In genomic region chr13:30966507-30966911, GRCm38 (mm10) we compare ENCODE assay signal across 10 mouse cellular contexts. TPM values are rescaled to one million over a fixed set of nuclear protein-coding genes. Genes with fewer than 3 reads are reported as not detected.
DNase-seq lines count a peak whose midpoint lies in the region; ATAC-seq and TF ChIP-seq lines count a peak whose summit lies in the region.
"Had no signal": no experiment of that assay in that cellular context is flagged by ENCODE, and none has a peak within 500 bp of the region (broad histone marks: within the 10 kb centered on the region; RNA-seq: fewer than 3 reads in every experiment).

No protein-coding gene starts in this region.

- H3K36me3 ChIP-seq in liver, embryonic 11.5 days (ENCODE audit: control insufficient read depth, insufficient read depth, low read length): no peaks in the 10 kb centered on the region
- H3K36me3 ChIP-seq in liver, embryonic 12.5 days: peaks cover 4% of the 10 kb centered on the region; the same call in 1 of the 2 replicates
- no peaks in the 10 kb centered on the region for H3K36me3 ChIP-seq in embryonic facial prominence, embryonic 15.5 days
- H3K36me3 ChIP-seq in intestine, embryonic 16.5 days (ENCODE audit: control insufficient read depth, insufficient read depth, low read length): no peaks in the 10 kb centered on the region

- 42% methylated on average over 10 of the region's 10 CpGs for WGBS in liver, embryonic 11.5 days
- 58% methylated on average over 10 of the region's 10 CpGs for WGBS in liver, embryonic 12.5 days (ENCODE audit: insufficient replicate concordance)
- 4% methylated on average over 10 of the region's 10 CpGs for WGBS in embryonic facial prominence, embryonic 15.5 days
- 29% methylated on average over 10 of the region's 10 CpGs for WGBS in intestine, embryonic 16.5 days
- 21% methylated on average over 10 of the region's 10 CpGs for WGBS in olfactory bulb, adult 2 months

- H3K9me3 ChIP-seq in liver, embryonic 11.5 days (ENCODE audit: control insufficient read depth, low read length): no peaks in the 10 kb centered on the region
- H3K9me3 ChIP-seq in liver, embryonic 12.5 days (replicated peaks): no peaks in the 10 kb centered on the region
- no peaks in the 10 kb centered on the region for H3K9me3 ChIP-seq in embryonic facial prominence, embryonic 15.5 days (replicated peaks)
- no peaks in the 10 kb centered on the region for H3K9me3 ChIP-seq in intestine, embryonic 16.5 days (ENCODE audit: control insufficient read depth, low read length)

- no peak for TF ChIP-seq POLR2A in olfactory bulb, adult 2 months (IDR thresholded peaks at IDR 0.05; ENCODE audit: insufficient read depth, low read depth, low read length)

- no peak overlapping the region for H3K4me3 ChIP-seq in liver, embryonic 11.5 days (ENCODE audit: low read depth, low read length)
- H3K4me3 ChIP-seq in liver, embryonic 12.5 days: no peak overlapping the region
- peak overlapping the region; percentile 16; the same call in 1 of the 2 replicates for H3K4me3 ChIP-seq in embryonic facial prominence, embryonic 15.5 days (replicated peaks)
- H3K4me3 ChIP-seq in intestine, embryonic 16.5 days (ENCODE audit: low read length): no peak overlapping the region
- H3K4me3 ChIP-seq in olfactory bulb, adult 2 months (ENCODE audit: insufficient read depth, low read depth, low read length): peak overlapping the region; percentile 16
- no peak overlapping the region for H3K4me3 ChIP-seq in left cerebral cortex, adult 2 months
- H3K4me3 ChIP-seq: erythroblast, embryonic 14.5 days had no signal

- H3K4me2 ChIP-seq in liver, embryonic 11.5 days: peak overlapping the region; percentile 28; the same call in 1 of the 2 replicates
- H3K4me2 ChIP-seq in liver, embryonic 12.5 days: no peak overlapping the region
- H3K4me2 ChIP-seq in embryonic facial prominence, embryonic 15.5 days (replicated peaks): peak overlapping the region; percentile 34
- no peak overlapping the region for H3K4me2 ChIP-seq in intestine, embryonic 16.5 days (ENCODE audit: low read depth, low read length)

- no peak overlapping the region for H3K9ac ChIP-seq in liver, embryonic 11.5 days (ENCODE audit: low read depth, low read length)
- H3K9ac ChIP-seq in liver, embryonic 12.5 days: no peak overlapping the region
- no peak overlapping the region for H3K9ac ChIP-seq in embryonic facial prominence, embryonic 15.5 days
- no peak overlapping the region for H3K9ac ChIP-seq in intestine, embryonic 16.5 days (ENCODE audit: low read depth, low read length)

- intact Hi-C loops in left cerebral cortex, postnatal 25 days (cut with DNase I): no loop called here
- intact Hi-C loops in left cerebral cortex, adult 2 months (cut with DNase I): no loop called here

- H3K27me3 ChIP-seq in liver, embryonic 11.5 days (replicated peaks; ENCODE audit: control insufficient read depth, insufficient read depth, low read length): no peaks in the 10 kb centered on the region
- no peaks in the 10 kb centered on the region for H3K27me3 ChIP-seq in liver, embryonic 12.5 days (replicated peaks)
- H3K27me3 ChIP-seq in embryonic facial prominence, embryonic 15.5 days: no peaks in the 10 kb centered on the region
- no peaks in the 10 kb centered on the region for H3K27me3 ChIP-seq in intestine, embryonic 16.5 days (replicated peaks; ENCODE audit: control insufficient read depth, insufficient read depth, low read length)

- ATAC-seq in liver, embryonic 11.5 days (replicated peaks; ENCODE audit: low FRiP score): no peak
- ATAC-seq in liver, embryonic 12.5 days: no peak
- ATAC-seq in embryonic facial prominence, embryonic 15.5 days (ENCODE audit: insufficient number of reproducible peaks, low FRiP score, low TSS enrichment, low read depth): peak; percentile 51; the same call in 1 of the 2 replicates
- peak; percentile 86 for ATAC-seq in intestine, embryonic 16.5 days

- TF ChIP-seq CTCF in olfactory bulb, adult 2 months (IDR thresholded peaks at IDR 0.05; ENCODE audit: insufficient read depth, low read depth, low read length): no peak
- no peak for TF ChIP-seq CTCF in left cerebral cortex, adult 2 months (IDR thresholded peaks at IDR 0.05)

- H3K27ac ChIP-seq in liver, embryonic 11.5 days (ENCODE audit: low read depth, low read length): no peak overlapping the region
- no peak overlapping the region for H3K27ac ChIP-seq in liver, embryonic 12.5 days
- H3K27ac ChIP-seq in embryonic facial prominence, embryonic 15.5 days (replicated peaks): peak overlapping the region; percentile 49
- no peak overlapping the region for H3K27ac ChIP-seq in intestine, embryonic 16.5 days (ENCODE audit: low read length)
- H3K27ac ChIP-seq in olfactory bulb, adult 2 months (ENCODE audit: insufficient read depth, low read depth, low read length): no peak overlapping the region
- H3K27ac ChIP-seq in left cerebral cortex, adult 2 months: no peak overlapping the region

- no peak for DNase-seq in liver, embryonic 11.5 days (ENCODE audit: low spot score)
- no peak for DNase-seq in gastrocnemius, postnatal 25 days
- DNase-seq in left cerebral cortex, postnatal 25 days (ENCODE audit: low spot score in 2 of 2): no peak
- DNase-seq in left cerebral cortex, adult 2 months (ENCODE audit: extremely low spot score in 1 of 2, low spot score in 2 of 2): no peak

- peaks cover 20% of the 10 kb centered on the region for H3K4me1 ChIP-seq in liver, embryonic 11.5 days (replicated peaks; ENCODE audit: control insufficient read depth, insufficient read depth, low read length)
- peaks cover 51% of the 10 kb centered on the region for H3K4me1 ChIP-seq in liver, embryonic 12.5 days
- H3K4me1 ChIP-seq in embryonic facial prominence, embryonic 15.5 days: peaks cover 7% of the 10 kb centered on the region
- H3K4me1 ChIP-seq in intestine, embryonic 16.5 days (ENCODE audit: control insufficient read depth, insufficient read depth, low read length): peaks cover 9% of the 10 kb centered on the region
- H3K4me1 ChIP-seq in olfactory bulb, adult 2 months (ENCODE audit: control insufficient read depth, insufficient read depth, low read length): peaks cover 8% of the 10 kb centered on the region

RNA-seq across cellular contexts. Expression of gene Exoc2, which starts 7.4 kb away (rescaled TPM):
- polyA plus RNA-seq in liver, embryonic 11.5 days (2014; fragmentation: Nextera tagmentation; extraction: Ambion mirVana): 28.4 and 32.9 TPM in 2 replicates
- polyA plus RNA-seq in liver, embryonic 12.5 days (2016; fragmentation: Nextera tagmentation; extraction: Ambion mirVana): 20.7 and 21.4 TPM in 2 replicates
- polyA plus RNA-seq in embryonic facial prominence, embryonic 15.5 days (2015; fragmentation: Nextera tagmentation; extraction: Ambion mirVana): 26.3 and 27.4 TPM in 2 replicates
- 21.4 and 22.1 TPM in 2 replicates for polyA plus RNA-seq in intestine, embryonic 16.5 days (2015; fragmentation: Nextera tagmentation; extraction: Ambion mirVana)
- polyA plus RNA-seq in olfactory bulb, adult 2 months (2012; ENCODE audit: insufficient read depth, insufficient read length, low replicate concordance, missing spikeins): not detected in 2 replicates
- 10 to 100 TPM; 11.7 to 12.2 TPM for total RNA-seq in gastrocnemius, postnatal 25 days (2021)
- total RNA-seq in left cerebral cortex, postnatal 25 days (2021): 10 to 100 TPM; 39.5 to 40.6 TPM
- 10 to 100 TPM; 38.7 to 42.0 TPM for total RNA-seq in left cerebral cortex, adult 2 months (2021)

RNA-seq across cellular contexts. Expression of gene Gm5447, which starts 7.5 kb away (rescaled TPM):
- not detected in 2 replicates for polyA plus RNA-seq in liver, embryonic 11.5 days (2014; fragmentation: Nextera tagmentation; extraction: Ambion mirVana)
- not detected in 2 replicates for polyA plus RNA-seq in liver, embryonic 12.5 days (2016; fragmentation: Nextera tagmentation; extraction: Ambion mirVana)
- 0.24 TPM in 1 of 2 replicates, not detected in the other for polyA plus RNA-seq in embryonic facial prominence, embryonic 15.5 days (2015; fragmentation: Nextera tagmentation; extraction: Ambion mirVana)
- 0.20 TPM in 1 of 2 replicates, not detected in the other for polyA plus RNA-seq in intestine, embryonic 16.5 days (2015; fragmentation: Nextera tagmentation; extraction: Ambion mirVana)
- not detected in 2 replicates for polyA plus RNA-seq in olfactory bulb, adult 2 months (2012; ENCODE audit: insufficient read depth, insufficient read length, low replicate concordance, missing spikeins)
- not detected for total RNA-seq in gastrocnemius, postnatal 25 days (2021)
- not detected for total RNA-seq in left cerebral cortex, postnatal 25 days (2021)
- total RNA-seq in left cerebral cortex, adult 2 months (2021): under 1 TPM in 1 of 2 experiments, not detected in 1; 0.18 TPM
- polyA plus RNA-seq: erythroblast, embryonic 14.5 days; liver, embryonic 16.5 days had no signal

RNA-seq across cellular contexts. Expression of gene Hus1b, which starts 18.9 kb away (rescaled TPM):
- polyA plus RNA-seq in liver, embryonic 11.5 days (2014; fragmentation: Nextera tagmentation; extraction: Ambion mirVana): 0.21 TPM in 1 of 2 replicates, not detected in the other
- polyA plus RNA-seq in liver, embryonic 12.5 days (2016; fragmentation: Nextera tagmentation; extraction: Ambion mirVana): 0.10 TPM in 1 of 2 replicates, not detected in the other
- not detected in 2 replicates for polyA plus RNA-seq in embryonic facial prominence, embryonic 15.5 days (2015; fragmentation: Nextera tagmentation; extraction: Ambion mirVana)
- 0.11 TPM in 1 of 2 replicates, not detected in the other for polyA plus RNA-seq in intestine, embryonic 16.5 days (2015; fragmentation: Nextera tagmentation; extraction: Ambion mirVana)
- not detected in 2 replicates for polyA plus RNA-seq in olfactory bulb, adult 2 months (2012; ENCODE audit: insufficient read depth, insufficient read length, low replicate concordance, missing spikeins)
- under 1 TPM; 0.38 TPM for total RNA-seq in gastrocnemius, postnatal 25 days (2021)
- under 1 TPM; 0.27 to 0.71 TPM for total RNA-seq in left cerebral cortex, postnatal 25 days (2021)
- total RNA-seq in left cerebral cortex, adult 2 months (2021): 1 to 10 TPM in 1 of 2 experiments, under 1 TPM in 1; 0.38 to 1.4 TPM
- polyA plus RNA-seq: erythroblast, embryonic 14.5 days had no signal

Comparison
In these comparisons a context has a peak if more than half of its experiments do, and no peak if none do; other contexts are left out.
1. H3K4me2 ChIP-seq: peak in liver, embryonic 11.5 days (single experiment) and embryonic facial prominence, embryonic 15.5 days (single experiment); none in liver, embryonic 12.5 days (single experiment) and intestine, embryonic 16.5 days (single experiment).
2. ATAC-seq: peak in embryonic facial prominence, embryonic 15.5 days (single experiment) and intestine, embryonic 16.5 days (single experiment); none in liver, embryonic 11.5 days (single experiment) and liver, embryonic 12.5 days (single experiment).
3. H3K4me3 ChIP-seq: peak in embryonic facial prominence, embryonic 15.5 days (single experiment) and olfactory bulb, adult 2 months (single experiment); none in liver, embryonic 11.5 days (single experiment), liver, embryonic 12.5 days (single experiment), intestine, embryonic 16.5 days (single experiment) and left cerebral cortex, adult 2 months (single experiment).